Mouse (Mus musculus): ENCODE measurements around the gene Ace. TPM values are rescaled to one million over a fixed set of nuclear protein-coding genes. Genes with fewer than 3 reads are reported as not detected.

The Ace gene
- total and polyA plus RNA-seq, 3 experiments: not detected

- DNase-seq (ENCODE audit: low read depth, low spot score): no peak
- Histone ChIP-seq H3K27ac (ENCODE audit: control insufficient read depth, low read depth, low read length) (no peak overlapping the region), H3K9ac (ENCODE audit: control insufficient read depth, low read depth, low read length, poor library complexity, severe bottlenecking) (no peak overlapping the region), H3K36me3 (ENCODE audit: control insufficient read depth in 1 of 2, insufficient read depth in 2 of 2, low read length in 2 of 2) (no peaks in the 10 kb centered on the region), H3K4me1 (ENCODE audit: control insufficient read depth in 1 of 2, insufficient read depth in 2 of 2, low read length in 2 of 2) (0 out of 4 replicates have a peak, but pooled peaks cover 0 to 3% of the 10 kb centered on the region in 2 experiments), H3K27me3 (ENCODE audit: control insufficient read depth in 1 of 2, insufficient read depth in 2 of 2, low read length in 2 of 2) (peaks cover 14 to 37% of the 10 kb centered on the region in 2 experiments), H3K79me2 (ENCODE audit: control insufficient read depth, insufficient read depth, low read length, poor library complexity) (no peaks in the 10 kb centered on the region), H3K9me3 (replicated peaks; ENCODE audit: insufficient read depth, low read length) (no peaks in the 10 kb centered on the region), H3K4me3 (ENCODE audit: control insufficient read depth in 1 of 2, insufficient read depth in 1 of 2, low read depth in 2 of 2, low read length in 2 of 2) (no peak overlapping the region)
- no peak for TF ChIP-seq E2F4 (IDR thresholded peaks at IDR 0.05; ENCODE audit: borderline replicate concordance, low read depth, low read length)
- TF ChIP-seq MYC (IDR thresholded peaks at IDR 0.05; ENCODE audit: low read depth, low read length): no peak
- TF ChIP-seq GATA1 (IDR thresholded peaks at IDR 0.05; ENCODE audit: low read depth, low read length): no peak
- TF ChIP-seq ZC3H11A (IDR thresholded peaks at IDR 0.05; ENCODE audit: low read depth, low read length): no peak
- TF ChIP-seq ZNF384 (IDR thresholded peaks at IDR 0.05; ENCODE audit: low read depth, low read length): no peak
- TF ChIP-seq POLR2A (IDR thresholded peaks at IDR 0.05; ENCODE audit: control insufficient read depth in 1 of 2, insufficient read depth in 1 of 2, low read depth in 1 of 2, low read length in 2 of 2, poor library complexity in 1 of 2): no peak
- TF ChIP-seq ELF1 (IDR thresholded peaks at IDR 0.05; ENCODE audit: low read depth, low read length): no peak
- no peak for TF ChIP-seq RAD21 (IDR thresholded peaks at IDR 0.05; ENCODE audit: low read depth, low read length)
- TF ChIP-seq KAT2A (conservative IDR thresholded peaks at IDR 0.05; ENCODE audit: low read depth, low read length): no peak
- TF ChIP-seq USF1 (IDR thresholded peaks at IDR 0.05; ENCODE audit: low read depth, low read length): no peak
- TF ChIP-seq MEF2A (IDR thresholded peaks at IDR 0.05; ENCODE audit: extremely low read depth, insufficient replicate concordance, low read depth, low read length, poor library complexity, severe bottlenecking): no peak
- no peak for TF ChIP-seq MAFK (IDR thresholded peaks at IDR 0.05; ENCODE audit: borderline replicate concordance, low read depth, low read length)
- TF ChIP-seq TAL1 (IDR thresholded peaks at IDR 0.05; ENCODE audit: low read length): no peak
- TF ChIP-seq MXI1 (IDR thresholded peaks at IDR 0.05; ENCODE audit: low read depth, low read length): no peak
- no peak for TF ChIP-seq ZKSCAN1 (IDR thresholded peaks at IDR 0.05; ENCODE audit: low read depth, low read length)
- no peak for TF ChIP-seq SMC3 (IDR thresholded peaks at IDR 0.05; ENCODE audit: low read depth, low read length)
- no peak for TF ChIP-seq MYB (IDR thresholded peaks at IDR 0.05; ENCODE audit: low read depth, low read length)
- no peak for TF ChIP-seq USF2 (IDR thresholded peaks at IDR 0.05; ENCODE audit: borderline replicate concordance in 1 of 2, insufficient read depth in 1 of 2, low read depth in 1 of 2, low read length in 2 of 2)
- no peak for TF ChIP-seq NRF1 (IDR thresholded peaks at IDR 0.05; ENCODE audit: insufficient read depth, low read depth, low read length, poor library complexity, severe bottlenecking)
- TF ChIP-seq JUND (IDR thresholded peaks at IDR 0.05; ENCODE audit: low read depth, low read length): no peak
These were observed 45.0 kb downstream of the Ace start for GRCm38 (mm10) chr11:106012711-106013110.

Data from MEL (cell line).